Mouse (Mus musculus): ENCODE results near the gene Omt2b. TPM values are rescaled to one million over a fixed set of nuclear protein-coding genes. Genes with fewer than 3 reads are reported as not detected.
"Not testable (repeated sequence)": the region's sequence is repeated elsewhere in the genome, so short reads cannot be mapped to it uniquely, and the experiment has no call there.

Omt2b gene
- polyA plus RNA-seq, 1 experiment from 2014 or later: not detected

DNA sequence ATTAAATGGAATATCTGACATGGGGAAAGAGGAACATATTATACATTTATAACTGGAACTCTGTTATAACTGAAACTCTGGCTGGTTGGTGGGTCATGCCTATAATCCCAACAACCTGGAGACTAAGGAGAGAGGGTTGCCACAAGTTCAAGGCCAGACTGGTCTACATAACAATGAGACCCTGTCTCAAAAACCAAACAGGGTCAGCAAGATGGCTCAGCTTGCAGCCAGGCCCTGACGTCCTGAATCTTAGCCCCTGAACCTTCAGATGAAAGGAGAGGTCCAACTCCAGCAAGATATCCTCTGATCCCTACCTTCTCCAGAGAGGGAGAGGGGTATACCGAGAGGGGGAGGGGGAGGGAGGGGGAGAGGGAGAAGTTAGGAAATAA is 33.1 kb downstream of the Omt2b start:
- Histone ChIP-seq H3K4me2 (ENCODE audit: low read depth, low read length) (no peak overlapping the region), H3K9me3 (replicated peaks; ENCODE audit: control insufficient read depth, low read length) (no peaks in the 10 kb centered on the region), H3K27me3 (ENCODE audit: control insufficient read depth, insufficient read depth, low read depth, low read length) (no peaks in the 10 kb centered on the region), H3K4me1 (ENCODE audit: control insufficient read depth, low read depth, low read length) (no peaks in the 10 kb centered on the region), H3K4me3 (ENCODE audit: low read depth, low read length) (no peak overlapping the region), H3K27ac (ENCODE audit: low read length) (no peak overlapping the region), H3K9ac (ENCODE audit: low read depth, low read length) (no peak overlapping the region), H3K36me3 (ENCODE audit: control insufficient read depth, insufficient read depth) (no peaks in the 10 kb centered on the region)
- WGBS (ENCODE audit: insufficient replicate concordance): 31% methylated on average over 2 of the region's 2 CpGs
- no peak for ATAC-seq (ENCODE audit: low read depth)

DNA sequence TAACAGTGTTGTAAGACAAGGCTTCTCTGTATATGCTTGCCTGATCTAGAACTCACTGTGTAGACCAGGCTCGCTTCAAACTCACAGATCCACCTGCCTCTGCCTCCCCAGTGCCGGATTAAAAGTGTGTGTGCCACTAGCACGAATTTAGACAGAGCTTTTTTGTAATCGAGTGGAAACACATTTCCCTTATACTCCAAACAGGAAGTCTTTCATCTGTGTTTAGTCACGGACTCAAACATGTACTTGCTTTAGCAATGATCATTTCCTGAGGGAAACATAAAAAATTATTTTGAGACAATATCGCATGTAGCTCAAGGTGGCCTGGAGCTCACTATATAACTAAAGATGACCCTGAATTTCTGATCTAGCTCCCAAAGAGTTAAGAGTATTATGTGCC is 36.0 kb downstream of the Omt2b start:
- no peak for ATAC-seq (ENCODE audit: low read depth)
- Histone ChIP-seq H3K27me3 (ENCODE audit: control insufficient read depth, insufficient read depth, low read depth, low read length) (no peaks in the 10 kb centered on the region), H3K4me1 (ENCODE audit: control insufficient read depth, low read depth, low read length) (no peaks in the 10 kb centered on the region), H3K4me3 (ENCODE audit: low read depth, low read length) (no peak overlapping the region), H3K9me3 (replicated peaks; ENCODE audit: control insufficient read depth, low read length) (no peaks in the 10 kb centered on the region), H3K36me3 (ENCODE audit: control insufficient read depth, insufficient read depth) (no peaks in the 10 kb centered on the region), H3K9ac (ENCODE audit: low read depth, low read length) (no peak overlapping the region), H3K4me2 (ENCODE audit: low read depth, low read length) (no peak overlapping the region), H3K27ac (ENCODE audit: low read length) (no peak overlapping the region)
- WGBS (ENCODE audit: insufficient replicate concordance): 22% methylated on average over 6 of the region's 6 CpGs

DNA sequence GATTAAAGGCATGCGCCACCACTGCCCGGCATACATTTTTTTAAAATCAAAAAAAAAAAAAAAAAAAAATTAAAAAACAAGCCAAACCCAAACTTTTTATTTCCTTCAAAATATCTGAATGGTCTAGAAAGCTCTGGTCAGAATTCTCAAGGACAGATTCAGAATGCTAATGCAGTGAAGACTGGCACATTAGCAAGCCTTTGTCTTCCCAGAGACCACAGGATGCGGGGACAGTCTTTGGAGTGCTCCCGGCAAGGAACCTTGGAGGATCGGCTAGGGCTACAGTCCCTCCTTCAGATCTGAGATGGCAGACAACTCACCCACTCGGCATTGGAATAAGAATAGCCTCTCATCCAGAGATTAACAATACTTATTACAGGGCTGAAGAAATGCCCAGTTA is 37.3 kb downstream of the Omt2b start:
- no peaks in the 10 kb centered on the region for H3K36me3 ChIP-seq (ENCODE audit: control insufficient read depth, insufficient read depth)
- H3K9me3 ChIP-seq (replicated peaks; ENCODE audit: control insufficient read depth, low read length): no peaks in the 10 kb centered on the region
- no peak overlapping the region for H3K27ac ChIP-seq (ENCODE audit: low read length)
- no peak overlapping the region for H3K9ac ChIP-seq (ENCODE audit: low read depth, low read length)
- H3K4me3 ChIP-seq (ENCODE audit: low read depth, low read length): no peak overlapping the region
- ATAC-seq (ENCODE audit: low read depth): no peak
- no peaks in the 10 kb centered on the region for H3K4me1 ChIP-seq (ENCODE audit: control insufficient read depth, low read depth, low read length)
- H3K27me3 ChIP-seq (ENCODE audit: control insufficient read depth, insufficient read depth, low read depth, low read length): no peaks in the 10 kb centered on the region
- 77% methylated on average over 6 of the region's 6 CpGs for WGBS (ENCODE audit: insufficient replicate concordance)
- no peak overlapping the region for H3K4me2 ChIP-seq (ENCODE audit: low read depth, low read length)

DNA sequence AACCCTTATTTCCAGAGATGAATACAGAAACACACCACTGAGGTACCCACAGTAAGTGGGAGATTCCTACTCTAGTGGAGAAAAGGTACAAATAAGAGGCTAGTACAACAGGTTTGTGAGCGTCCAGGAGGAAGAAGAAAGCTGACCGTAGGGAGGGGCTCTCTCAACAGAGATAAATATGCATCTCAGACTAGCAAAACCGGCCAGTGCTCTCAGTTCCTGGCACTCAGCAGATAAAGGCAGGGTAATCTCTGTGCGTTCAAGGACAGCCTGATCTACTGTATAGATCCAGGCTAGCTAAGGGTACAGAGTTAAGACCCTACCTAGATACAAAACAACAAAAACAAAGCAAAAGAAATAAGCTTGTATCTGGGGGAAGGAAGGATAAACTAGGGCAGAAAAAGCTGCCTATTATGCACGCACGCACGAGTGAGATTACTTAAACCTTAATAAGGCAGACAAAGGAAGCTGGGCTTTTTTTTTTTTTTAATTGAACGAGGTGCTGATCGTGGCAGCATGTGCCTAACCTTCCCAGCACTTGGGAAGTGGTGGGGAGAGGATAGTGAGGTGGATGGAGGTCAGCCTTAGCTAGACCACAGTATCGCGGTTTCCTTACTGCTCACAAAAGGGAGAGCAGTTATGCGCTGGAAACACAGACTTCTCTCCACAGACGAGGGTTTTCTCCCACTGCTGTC is 38.6 kb downstream of the Omt2b start:
- no peaks in the 10 kb centered on the region for H3K4me1 ChIP-seq (ENCODE audit: control insufficient read depth, low read depth, low read length)
- no peak overlapping the region for H3K9ac ChIP-seq (ENCODE audit: low read depth, low read length)
- ATAC-seq (ENCODE audit: low read depth): no peak
- no peak overlapping the region for H3K4me3 ChIP-seq (ENCODE audit: low read depth, low read length)
- no peaks in the 10 kb centered on the region for H3K27me3 ChIP-seq (ENCODE audit: control insufficient read depth, insufficient read depth, low read depth, low read length)
- 48% methylated on average over 13 of the region's 13 CpGs for WGBS (ENCODE audit: insufficient replicate concordance)
- no peak overlapping the region for H3K27ac ChIP-seq (ENCODE audit: low read length)
- H3K9me3 ChIP-seq (replicated peaks; ENCODE audit: control insufficient read depth, low read length): no peaks in the 10 kb centered on the region
- H3K4me2 ChIP-seq (ENCODE audit: low read depth, low read length): no peak overlapping the region
- no peaks in the 10 kb centered on the region for H3K36me3 ChIP-seq (ENCODE audit: control insufficient read depth, insufficient read depth)

DNA sequence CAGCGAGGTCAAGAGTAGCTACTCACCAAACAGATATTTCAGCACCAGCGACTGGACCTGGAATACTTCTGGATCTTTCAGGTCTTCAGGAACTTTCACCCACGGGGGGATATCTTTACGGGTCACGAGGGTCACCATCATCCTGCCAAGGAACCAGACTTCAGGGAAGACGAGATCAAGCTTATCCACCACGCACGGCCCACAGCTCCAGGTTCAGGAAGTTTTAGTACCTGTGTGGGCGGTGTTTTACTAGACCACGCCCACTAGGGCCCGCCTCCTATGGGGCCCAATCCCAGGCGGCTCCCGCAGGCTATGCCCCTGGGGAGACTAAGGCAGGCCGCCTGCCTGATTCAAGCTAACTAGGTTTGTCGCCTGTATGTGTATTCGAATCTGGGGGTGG is 40.6 kb downstream of the Omt2b start, which contains the start of gene Dppa5a:
Gene Dppa5a (minus strand): TSS at position 219 of the 400 bp plus-strand sequence.
- not testable (repeated sequence) for H3K27ac ChIP-seq (ENCODE audit: low read length); H3K9me3 ChIP-seq (replicated peaks; ENCODE audit: control insufficient read depth, low read length); H3K36me3 ChIP-seq (ENCODE audit: control insufficient read depth, insufficient read depth); H3K9ac ChIP-seq (ENCODE audit: low read depth, low read length); H3K27me3 ChIP-seq (ENCODE audit: control insufficient read depth, insufficient read depth, low read depth, low read length); ATAC-seq (ENCODE audit: low read depth); H3K4me3 ChIP-seq (ENCODE audit: low read depth, low read length); H3K4me1 ChIP-seq (ENCODE audit: control insufficient read depth, low read depth, low read length); H3K4me2 ChIP-seq (ENCODE audit: low read depth, low read length)
- WGBS (ENCODE audit: insufficient replicate concordance): 78% methylated on average over 16 of the region's 16 CpGs

DNA sequence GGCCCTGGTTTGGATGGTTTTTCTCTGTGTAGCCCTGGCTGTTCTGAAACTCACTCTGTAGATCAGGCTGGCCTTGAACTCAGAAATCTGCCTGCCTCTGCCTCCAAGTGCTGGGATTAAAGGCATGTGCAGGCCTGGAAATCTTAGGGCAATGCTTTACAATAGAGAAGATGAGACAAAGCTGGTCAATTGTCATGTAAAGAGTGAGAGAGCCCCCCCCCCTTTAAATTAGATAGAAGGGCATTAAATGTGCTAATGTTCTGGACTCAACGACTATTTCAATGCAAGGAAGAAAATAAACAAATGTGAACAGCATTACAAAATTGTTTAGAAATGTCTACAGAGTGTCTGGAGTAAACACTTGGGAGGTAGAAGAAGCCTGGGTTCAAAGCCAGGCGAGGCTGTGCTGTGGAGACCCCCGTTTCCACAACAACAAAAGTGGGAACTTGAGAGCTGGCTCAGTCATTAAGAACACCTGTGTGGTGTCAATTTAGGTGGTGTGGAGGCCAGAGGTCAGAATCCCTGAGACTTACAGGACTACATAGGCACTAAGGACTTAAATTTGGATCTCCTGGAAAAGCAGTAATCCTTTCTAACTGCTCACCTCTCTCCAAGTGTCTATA is 41.4 kb downstream of the Omt2b start:
- 42% methylated on average over 3 of the region's 3 CpGs for WGBS (ENCODE audit: insufficient replicate concordance)
- Histone ChIP-seq H3K4me1 (ENCODE audit: control insufficient read depth, low read depth, low read length) (no peaks in the 10 kb centered on the region), H3K9me3 (replicated peaks; ENCODE audit: control insufficient read depth, low read length) (no peaks in the 10 kb centered on the region), H3K9ac (ENCODE audit: low read depth, low read length) (no peak overlapping the region), H3K4me2 (ENCODE audit: low read depth, low read length) (no peak overlapping the region), H3K27me3 (ENCODE audit: control insufficient read depth, insufficient read depth, low read depth, low read length) (no peaks in the 10 kb centered on the region), H3K27ac (ENCODE audit: low read length) (no peak overlapping the region), H3K36me3 (ENCODE audit: control insufficient read depth, insufficient read depth) (no peaks in the 10 kb centered on the region), H3K4me3 (ENCODE audit: low read depth, low read length) (no peak overlapping the region)
- ATAC-seq (ENCODE audit: low read depth): no peak

DNA sequence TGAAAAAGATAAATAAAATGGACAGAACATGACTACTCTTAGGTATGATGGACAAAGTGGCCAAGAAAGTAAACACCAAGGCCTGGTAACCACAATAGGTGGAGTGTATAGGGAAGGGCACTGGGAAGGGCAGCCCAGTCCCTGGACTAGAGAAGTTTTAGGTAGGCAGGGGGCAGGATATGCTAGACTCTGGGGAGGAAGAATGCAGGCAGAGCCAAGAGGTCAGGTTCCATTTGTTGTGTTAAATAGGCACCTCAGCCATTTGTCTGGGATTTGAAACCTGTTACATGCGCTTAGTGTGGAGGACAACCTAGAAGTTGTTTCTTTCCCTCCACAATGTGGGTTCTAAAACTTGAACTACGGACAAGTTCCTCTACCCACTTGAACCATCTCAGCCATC is 42.0 kb downstream of the Omt2b start:
- no peaks in the 10 kb centered on the region for H3K27me3 ChIP-seq (ENCODE audit: control insufficient read depth, insufficient read depth, low read depth, low read length)
- H3K9ac ChIP-seq (ENCODE audit: low read depth, low read length): no peak overlapping the region
- no peaks in the 10 kb centered on the region for H3K4me1 ChIP-seq (ENCODE audit: control insufficient read depth, low read depth, low read length)
- H3K4me2 ChIP-seq (ENCODE audit: low read depth, low read length): no peak overlapping the region
- H3K27ac ChIP-seq (ENCODE audit: low read length): no peak overlapping the region
- 59% methylated on average over 2 of the region's 2 CpGs for WGBS (ENCODE audit: insufficient replicate concordance)
- no peaks in the 10 kb centered on the region for H3K9me3 ChIP-seq (replicated peaks; ENCODE audit: control insufficient read depth, low read length)
- no peak overlapping the region for H3K4me3 ChIP-seq (ENCODE audit: low read depth, low read length)
- H3K36me3 ChIP-seq (ENCODE audit: control insufficient read depth, insufficient read depth): no peaks in the 10 kb centered on the region
- no peak for ATAC-seq (ENCODE audit: low read depth)

DNA sequence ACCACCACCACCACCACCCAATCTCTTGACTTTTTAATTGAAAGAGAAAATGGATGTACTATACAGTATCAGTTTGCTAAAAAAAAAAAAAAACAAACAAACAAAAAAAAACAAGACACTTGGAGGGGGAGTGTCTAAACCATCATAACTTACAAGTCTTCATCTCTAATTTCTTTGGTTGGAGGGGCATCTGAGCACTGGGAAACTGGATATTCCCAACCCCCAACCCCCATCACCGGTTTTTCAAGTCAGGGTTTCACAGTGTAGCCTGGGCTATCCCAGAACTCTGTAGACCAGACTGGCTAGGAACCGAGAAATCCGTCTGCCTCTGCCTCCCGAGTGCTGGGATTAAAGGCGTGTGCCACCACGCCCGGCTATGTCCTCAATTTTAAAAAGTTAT is 42.4 kb downstream of the Omt2b start:
- Histone ChIP-seq H3K9me3 (replicated peaks; ENCODE audit: control insufficient read depth, low read length) (no peaks in the 10 kb centered on the region), H3K36me3 (ENCODE audit: control insufficient read depth, insufficient read depth) (no peaks in the 10 kb centered on the region), H3K9ac (ENCODE audit: low read depth, low read length) (no peak overlapping the region), H3K27ac (ENCODE audit: low read length) (no peak overlapping the region), H3K4me3 (ENCODE audit: low read depth, low read length) (no peak overlapping the region), H3K4me2 (ENCODE audit: low read depth, low read length) (no peak overlapping the region), H3K4me1 (ENCODE audit: control insufficient read depth, low read depth, low read length) (no peaks in the 10 kb centered on the region), H3K27me3 (ENCODE audit: control insufficient read depth, insufficient read depth, low read depth, low read length) (no peaks in the 10 kb centered on the region)
- 55% methylated on average over 7 of the region's 7 CpGs for WGBS (ENCODE audit: insufficient replicate concordance)
- no peak for ATAC-seq (ENCODE audit: low read depth)

DNA sequence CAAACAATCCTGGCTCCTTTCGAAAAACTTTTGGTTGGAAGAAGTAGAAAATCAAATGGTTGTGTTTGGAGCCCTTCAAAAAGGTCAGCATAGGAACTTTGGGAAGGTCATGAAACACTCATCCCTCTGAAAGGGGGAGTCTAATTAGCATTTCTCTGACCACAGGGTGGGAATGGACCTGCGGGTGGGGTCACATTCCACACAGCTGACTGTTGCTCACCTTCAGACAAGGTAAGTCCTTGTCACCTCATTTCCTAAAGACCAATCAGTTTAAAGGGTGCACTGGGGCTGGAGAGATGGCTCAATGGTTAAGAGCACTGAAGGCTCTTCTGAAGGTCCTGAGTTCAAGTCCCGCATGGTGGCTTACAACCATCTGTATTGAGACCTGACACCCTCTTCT is 44.1 kb downstream of the Omt2b start:
- Histone ChIP-seq H3K27me3 (ENCODE audit: control insufficient read depth, insufficient read depth, low read depth, low read length) (no peaks in the 10 kb centered on the region), H3K4me3 (ENCODE audit: low read depth, low read length) (no peak overlapping the region), H3K4me2 (ENCODE audit: low read depth, low read length) (no peak overlapping the region), H3K9ac (ENCODE audit: low read depth, low read length) (no peak overlapping the region), H3K9me3 (replicated peaks; ENCODE audit: control insufficient read depth, low read length) (no peaks in the 10 kb centered on the region), H3K36me3 (ENCODE audit: control insufficient read depth, insufficient read depth) (no peaks in the 10 kb centered on the region), H3K4me1 (ENCODE audit: control insufficient read depth, low read depth, low read length) (no peaks in the 10 kb centered on the region), H3K27ac (ENCODE audit: low read length) (no peak overlapping the region)
- no peak for ATAC-seq (ENCODE audit: low read depth)
- 64% methylated on average over 3 of the region's 3 CpGs for WGBS (ENCODE audit: insufficient replicate concordance)
